Mouse (Mus musculus) lung, postnatal 4 days (tissue): ENCODE data around the gene Prickle2.

Experiments
- DNase-seq, 2 experiments: peaks; one replicate each; pipeline ENCODE4 v3.0.0; 2021

Gene Prickle2

DNA sequence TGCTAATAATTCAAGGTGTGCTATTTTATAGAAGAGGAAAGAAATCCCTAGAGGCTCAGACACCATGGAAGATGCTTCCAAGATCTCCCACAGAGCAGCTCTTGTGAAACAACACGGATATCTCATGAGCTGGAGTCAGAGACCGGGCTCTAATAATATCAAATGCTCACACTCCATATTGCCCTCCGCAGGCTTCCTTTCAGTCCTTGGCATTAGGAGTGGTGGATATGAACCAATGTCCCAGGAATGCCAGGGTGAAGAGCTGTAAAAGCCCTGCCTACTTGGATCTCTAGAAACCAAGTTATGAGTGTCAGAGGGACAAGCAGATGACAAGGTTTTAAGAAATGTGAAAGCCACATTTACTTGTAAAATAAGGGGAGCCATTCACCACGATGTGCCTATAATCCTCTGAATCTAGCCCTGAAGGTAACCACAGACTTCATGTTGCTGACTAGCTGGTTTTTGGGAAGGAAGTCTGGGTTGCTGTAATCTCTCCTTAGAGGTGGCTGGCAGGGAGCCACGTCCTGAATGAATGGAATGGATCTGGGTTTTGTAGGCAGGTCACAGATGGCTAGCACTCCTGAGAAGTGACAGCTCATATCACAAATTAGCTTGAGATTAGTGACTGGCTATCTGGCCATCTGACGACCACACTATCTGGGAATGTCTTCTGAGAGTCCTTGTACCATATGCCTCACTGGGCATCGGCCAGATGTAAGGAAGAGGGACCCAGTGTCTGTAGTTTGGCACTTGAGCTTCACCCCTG, 278.4 kb downstream of the Prickle2 start:
- no peak for DNase-seq

DNA sequence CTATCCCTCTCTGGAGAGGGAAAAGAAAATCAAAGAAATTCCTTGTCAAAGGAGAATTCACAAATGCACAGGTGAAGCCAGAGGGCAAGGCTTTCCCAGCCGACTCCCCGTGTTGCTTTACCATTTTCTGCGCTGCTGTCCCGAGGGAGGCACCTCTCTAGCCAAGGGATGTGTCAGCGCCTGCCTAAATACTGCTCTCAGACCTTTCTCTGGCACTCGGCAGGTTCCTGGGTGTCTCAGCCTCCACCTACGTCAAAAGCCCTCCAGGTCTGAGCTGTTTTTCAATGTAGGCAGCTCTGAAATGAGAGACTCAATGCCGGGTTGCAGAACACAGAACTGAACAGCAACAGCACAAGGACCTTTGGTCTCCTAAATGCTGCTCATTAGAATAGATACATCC, 280.1 kb downstream of the Prickle2 start:
- no peak for DNase-seq

DNA sequence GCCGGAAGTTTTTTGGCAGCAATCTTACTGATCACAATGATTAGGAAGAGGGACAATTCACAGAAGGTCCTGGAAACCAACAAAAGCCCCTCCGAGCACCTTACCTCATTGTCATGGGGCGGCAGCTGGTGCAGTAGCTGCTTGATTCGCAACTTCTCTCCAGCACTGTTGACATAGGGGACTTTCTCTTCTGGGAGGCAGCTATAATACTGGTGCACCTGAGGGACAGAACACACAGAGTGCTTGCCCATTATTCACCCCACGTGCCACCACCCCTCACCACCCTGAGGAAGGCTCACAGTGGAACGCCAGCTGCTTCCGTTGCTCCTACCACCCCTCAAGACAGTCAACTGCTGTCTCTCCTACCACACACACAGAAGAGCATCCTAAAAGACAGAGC, 280.5 kb downstream of the Prickle2 start:
- DNase-seq: no peak

DNA sequence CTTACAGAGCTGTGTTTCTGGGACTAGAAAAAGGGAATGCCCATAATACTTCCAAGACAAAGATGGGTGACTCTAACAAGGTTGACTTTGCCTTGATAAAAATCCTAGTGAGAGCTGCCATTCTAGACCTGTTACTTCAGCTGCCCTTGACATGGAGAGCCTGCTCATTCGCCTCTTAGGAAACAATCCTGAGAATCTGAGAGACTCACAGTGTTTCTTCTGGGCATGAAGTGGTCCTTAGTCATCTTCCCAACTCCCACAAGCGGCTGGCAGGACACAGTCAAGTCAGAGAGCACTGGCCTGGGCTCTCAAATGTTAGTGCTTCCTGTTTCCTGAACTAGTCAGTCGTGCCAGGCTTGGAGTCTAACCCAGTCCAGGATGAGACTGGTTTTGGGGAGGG, 281.0 kb downstream of the Prickle2 start:
- peak in 1 of 2 experiments; percentile 29 for DNase-seq

DNA sequence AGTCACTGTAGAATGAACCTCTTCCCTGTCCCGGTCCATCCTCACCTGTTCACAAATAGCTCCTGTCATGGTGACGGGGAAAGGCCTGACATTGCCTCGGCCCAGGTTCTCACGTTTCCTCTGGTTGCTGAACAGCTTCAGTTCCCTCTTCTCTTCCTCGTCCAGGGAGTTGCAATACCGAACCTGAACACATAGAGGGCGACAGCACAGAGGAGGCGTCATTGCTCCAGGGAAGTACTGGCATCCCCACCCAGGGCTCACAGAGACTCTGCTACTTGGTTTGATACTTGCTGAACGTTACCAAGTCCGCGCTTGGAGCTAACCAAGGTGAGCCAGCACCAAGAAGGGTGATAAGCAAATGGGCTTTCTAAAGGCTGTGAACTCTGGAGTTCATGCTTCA, 283.7 kb downstream of the Prickle2 start:
- DNase-seq: peak; percentile 43 to 63

DNA sequence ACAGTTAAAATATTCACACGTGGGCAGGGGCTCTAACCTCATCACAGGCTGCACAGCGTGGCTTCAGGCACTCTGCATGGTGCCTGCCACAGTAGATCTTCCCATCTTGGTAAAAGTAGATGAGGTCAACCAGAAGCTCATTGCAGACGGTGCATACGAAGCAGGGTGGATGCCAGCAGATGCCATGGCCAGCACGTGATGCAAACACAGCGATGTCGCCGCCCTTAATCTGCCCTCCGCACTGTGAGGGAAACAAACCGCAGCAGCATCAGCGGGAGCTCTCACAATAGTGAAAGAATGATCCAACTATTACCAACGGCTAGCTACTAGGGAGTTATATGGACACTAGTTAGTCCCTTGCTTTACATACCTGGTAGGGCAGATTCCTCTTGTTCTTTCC, 285.8 kb downstream of the Prickle2 start:
- no peak for DNase-seq

DNA sequence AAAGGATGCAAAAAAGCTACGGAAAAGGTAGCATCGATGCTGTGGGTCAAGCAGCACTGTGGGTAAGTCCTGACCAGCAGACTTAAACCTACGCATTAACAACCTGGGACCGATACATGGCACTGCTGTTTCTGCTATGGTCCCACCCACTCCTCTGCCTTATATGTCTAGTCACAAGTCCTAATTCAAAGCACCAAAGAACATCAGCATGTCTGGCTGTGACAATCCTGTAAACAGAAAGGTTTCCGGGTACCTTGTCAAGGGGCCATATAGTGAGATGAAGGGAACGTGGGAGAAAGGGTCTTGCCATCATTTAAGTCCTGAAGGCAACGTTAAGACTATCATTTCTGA, 290.6 kb downstream of the Prickle2 start:
- DNase-seq: no peak

DNA sequence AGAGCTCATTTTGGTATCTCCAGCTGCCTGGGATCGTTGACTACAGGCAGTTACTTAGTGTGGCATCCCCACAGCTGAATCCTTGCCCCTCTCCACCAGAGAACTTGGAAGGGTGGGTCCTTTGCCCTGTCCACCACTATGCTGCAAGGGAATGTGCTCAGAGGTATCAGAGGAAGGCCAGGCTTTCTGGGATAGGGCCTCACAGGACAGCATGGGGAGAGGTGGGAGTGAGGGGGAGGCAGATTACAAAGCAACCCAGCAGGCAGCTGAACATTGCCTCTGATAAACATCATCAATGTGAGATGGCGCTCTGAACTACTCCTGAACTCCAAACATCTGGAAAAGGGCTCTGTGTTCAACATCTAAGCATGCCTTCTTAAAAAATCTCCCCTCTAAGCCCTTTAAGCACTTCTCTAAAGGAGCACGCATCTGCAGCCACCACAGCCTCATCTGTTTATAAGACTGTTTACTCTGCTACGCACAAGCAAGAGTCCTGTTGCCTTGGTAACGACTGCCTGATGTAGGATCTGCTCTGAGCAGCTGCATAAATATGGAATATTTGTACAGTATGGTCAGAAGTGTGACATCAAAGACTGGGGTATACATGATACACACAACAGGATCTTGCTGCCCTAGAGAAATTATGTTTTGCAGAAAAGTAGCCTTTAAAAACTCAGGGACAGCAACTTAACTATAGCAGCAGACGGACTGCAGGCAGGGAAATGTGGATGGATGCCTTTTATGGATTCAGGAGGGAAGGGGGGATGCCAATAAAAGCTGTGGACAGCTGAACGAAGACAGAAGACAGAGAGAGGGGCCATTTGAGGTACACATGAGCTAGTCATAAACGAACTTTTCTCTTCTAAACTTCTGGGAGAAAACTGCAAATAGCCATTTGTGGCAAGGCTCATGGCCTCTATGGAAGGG, 291.2 kb downstream of the Prickle2 start:
- peak; percentile 45 to 55 for DNase-seq

DNA sequence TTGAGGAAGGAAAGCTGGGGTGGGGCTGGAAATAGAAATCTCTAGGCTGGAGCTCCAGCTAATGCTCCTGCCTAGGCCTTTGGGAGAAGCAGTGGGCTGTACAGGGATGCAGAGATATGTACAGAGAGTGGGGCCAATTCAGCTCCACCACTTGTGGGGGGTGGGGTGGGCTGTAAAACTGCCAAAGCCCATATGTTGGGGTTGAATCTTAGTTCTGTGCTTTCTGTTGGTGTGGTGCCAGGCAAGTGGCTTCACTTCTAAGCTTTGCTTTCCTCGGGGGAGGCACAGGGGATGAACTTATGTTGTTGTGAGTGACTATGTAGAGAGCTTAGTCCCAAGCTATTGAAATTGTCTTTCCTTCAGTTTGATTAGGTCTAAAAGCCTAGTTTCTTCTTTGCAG, 292.0 kb downstream of the Prickle2 start:
- no peak for DNase-seq

DNA sequence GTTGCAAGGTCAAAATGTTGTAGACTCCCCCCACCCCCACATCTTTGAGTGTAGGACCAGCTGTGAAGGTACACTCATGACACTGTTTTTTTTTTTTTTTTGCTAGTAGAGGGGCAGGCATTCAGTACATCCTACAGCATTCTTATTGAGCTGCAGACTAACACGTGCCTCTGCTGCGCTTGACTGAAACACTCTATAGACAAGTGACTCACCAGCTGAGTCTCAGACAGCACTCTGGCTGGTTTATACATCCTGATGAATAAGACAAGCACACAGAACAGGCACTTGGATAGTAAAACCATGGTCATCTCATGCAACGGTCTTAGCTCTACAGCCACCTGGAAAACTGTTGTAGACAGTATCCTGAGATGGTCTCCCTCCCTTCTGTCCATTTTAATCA, 296.2 kb downstream of the Prickle2 start:
- DNase-seq: no peak

DNA sequence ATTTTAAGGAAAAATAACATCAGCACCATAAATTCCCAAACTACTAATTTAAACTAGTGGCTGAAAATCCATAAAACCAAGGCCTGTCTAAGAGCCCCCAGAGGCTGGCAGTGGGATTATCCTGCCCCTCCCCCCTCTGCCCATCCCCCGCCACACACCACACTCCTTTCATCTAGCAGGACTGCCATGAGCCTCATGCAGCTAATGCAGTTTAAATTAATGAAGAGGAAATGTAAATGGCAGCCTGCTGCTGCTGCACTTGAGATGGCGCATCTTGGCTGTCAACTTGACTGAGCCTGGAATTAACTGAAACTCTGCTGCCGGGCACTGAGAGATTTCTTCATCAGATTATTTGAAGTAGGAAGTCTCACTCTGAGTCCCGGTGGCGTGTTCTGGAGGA, 298.7 kb downstream of the Prickle2 start:
- no peak for DNase-seq

DNA sequence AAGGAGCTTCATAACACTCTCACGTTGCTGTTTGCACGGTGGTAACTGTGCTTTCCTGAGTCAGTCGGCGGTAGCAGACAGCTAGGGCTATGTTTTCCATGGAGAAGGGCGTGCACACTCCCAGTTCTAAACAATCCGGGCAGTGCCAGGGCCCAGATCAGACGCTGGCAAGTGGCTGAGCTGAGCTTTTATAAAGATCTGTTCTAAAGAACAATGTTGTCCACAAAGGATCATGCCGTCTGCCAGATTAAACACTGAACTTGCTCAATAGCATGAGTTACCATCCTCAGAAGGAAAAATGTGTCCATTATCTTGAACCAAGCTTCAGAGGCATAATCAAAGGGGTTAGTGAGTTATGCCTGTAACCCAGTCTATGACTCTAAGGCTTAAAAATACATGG, 300.4 kb downstream of the Prickle2 start:
- no peak for DNase-seq

DNA sequence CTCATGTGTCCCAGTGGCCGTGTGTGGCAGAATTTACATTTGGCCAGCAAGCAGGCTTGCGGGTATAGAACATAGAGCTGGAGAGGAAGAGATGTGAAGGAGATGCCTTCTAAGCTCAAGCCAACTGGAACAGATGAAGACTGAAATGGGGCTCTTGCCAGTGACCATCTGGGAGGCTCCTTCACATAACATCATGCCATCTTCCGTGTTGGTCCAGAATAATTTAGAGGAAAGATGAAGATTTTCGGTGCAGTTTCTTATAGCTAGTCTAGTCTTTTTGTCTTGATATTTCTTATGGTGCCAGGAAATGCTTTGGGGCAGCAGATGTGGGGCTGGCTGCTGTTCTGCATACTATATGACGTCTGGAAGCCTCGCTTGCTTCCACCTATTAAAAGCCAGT, 308.1 kb downstream of the Prickle2 start:
- no peak for DNase-seq

DNA sequence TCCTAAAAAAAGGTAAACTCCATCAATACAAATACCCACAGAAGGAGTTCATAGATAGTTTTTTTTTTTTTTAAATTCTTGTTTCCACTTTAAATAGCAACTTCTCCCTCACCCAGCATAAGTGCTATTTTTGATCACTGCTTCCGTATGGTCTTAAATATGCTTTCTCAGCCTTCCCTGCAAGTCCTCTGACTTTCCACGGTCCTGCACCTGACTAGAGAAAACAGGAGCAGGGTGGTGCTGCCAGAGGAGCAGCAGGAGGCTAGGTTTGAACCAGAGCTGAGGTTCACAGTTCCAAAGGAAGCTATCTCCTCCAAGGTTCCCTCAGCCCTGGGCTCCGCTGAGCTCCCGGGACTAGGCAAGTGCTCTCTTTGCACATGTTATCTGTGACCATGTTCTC, 310.4 kb downstream of the Prickle2 start:
- no peak for DNase-seq

DNA sequence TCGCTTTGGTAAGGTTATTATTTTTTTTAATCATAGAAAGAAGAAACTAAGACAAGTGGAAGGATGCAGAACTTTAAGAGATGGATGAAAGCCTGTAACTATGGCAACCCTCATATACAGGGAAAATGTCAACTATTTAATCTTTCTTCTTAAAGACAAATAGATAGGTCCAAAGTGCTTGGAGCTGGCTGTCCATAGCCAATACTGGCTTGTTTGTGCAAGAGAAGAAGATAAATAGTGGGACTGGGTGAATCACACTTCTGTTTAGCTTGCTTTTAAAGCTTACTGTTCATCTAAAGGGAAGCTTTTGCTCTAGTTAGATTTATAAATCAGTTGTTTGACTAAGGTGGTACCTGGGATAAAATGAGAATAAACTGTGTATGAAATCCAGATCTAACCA, 310.8 kb downstream of the Prickle2 start:
- DNase-seq: no peak

DNA sequence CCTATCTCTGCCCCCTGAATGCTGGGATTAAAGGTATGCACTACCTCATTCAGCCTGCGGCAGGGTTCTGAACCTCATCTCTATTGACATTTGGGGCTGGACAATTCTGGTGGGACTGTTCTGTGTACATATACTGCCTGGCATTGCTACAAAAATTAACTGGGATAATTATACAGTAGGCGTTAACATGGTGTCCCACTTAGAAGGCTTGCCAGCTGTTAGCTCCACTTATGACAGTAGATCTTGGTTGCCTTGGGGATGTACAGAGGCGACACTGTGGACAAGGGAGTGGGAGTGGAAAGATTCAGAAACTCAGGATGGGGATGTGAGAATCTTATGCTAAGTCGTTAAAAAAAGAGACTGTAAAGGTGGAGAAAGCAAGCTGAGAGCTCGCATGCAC, 311.3 kb downstream of the Prickle2 start:
- no peak for DNase-seq

DNA sequence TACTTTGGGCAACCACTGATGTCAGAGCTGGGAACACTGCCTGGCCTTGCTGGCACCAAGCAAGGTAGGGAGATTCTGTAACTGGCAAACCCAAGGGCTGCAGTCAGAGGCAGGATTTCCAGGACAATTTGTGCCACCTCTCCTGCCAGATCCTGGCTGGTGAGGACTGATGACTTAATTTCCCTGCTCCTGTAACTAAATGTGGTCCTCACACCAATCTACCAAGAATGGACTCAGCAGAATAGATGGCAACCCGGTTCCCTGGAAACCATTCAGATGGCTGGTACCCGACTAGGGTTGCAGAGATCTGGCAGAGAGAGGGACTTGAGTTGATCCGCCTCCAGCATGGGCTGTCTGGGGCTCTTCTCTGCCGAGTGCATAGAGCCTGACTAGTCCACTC, 315.6 kb downstream of the Prickle2 start:
- no peak for DNase-seq

DNA sequence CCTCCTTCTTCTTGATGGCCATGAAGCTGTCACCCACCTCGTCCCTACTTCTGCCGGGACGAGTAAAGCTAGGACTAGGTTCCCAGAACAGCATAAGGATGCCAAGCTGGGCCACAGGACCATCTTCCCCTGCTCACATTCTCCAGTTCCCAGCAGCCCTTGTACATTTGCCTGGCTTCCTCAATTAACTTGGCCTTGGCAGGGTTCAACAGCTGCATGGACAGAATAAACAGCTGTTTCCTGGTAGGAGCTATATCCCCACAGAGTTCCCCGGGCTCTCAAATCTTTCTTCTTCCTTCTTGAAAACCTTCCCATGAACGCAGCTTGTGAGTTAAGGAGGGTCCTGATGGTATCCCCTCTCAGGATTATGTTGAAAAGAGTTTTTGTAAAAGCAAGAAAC, 317.3 kb downstream of the Prickle2 start:
- peak in 1 of 2 experiments; percentile 12 for DNase-seq

DNA sequence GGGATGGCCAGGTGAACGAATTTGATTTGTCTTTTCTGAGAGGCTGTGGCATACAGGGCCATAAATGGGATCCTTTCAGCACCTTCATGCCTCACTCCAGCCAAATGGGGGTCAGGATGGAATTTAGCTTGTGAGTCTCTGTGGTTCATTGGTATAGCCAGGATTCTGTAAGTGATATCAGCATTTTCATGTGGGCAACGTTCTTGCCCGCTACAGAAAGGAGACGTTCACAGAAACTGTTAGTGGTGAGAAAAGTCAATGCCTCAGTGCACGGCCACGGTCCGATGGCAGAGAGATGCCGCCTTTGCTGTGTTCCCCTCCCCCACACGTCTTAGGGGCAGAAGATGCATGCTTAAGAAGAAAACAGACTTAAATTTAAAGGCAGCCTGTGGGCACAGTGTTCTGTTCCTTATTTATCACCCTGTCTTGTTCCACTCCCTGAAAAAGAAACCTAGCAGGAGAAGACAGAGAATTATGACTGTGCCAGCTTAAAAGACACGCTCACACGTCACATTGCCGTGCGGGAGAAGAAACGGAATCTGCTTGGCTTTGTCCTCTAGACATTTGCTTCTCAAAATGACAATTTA, 322.7 kb downstream of the Prickle2 start:
- DNase-seq: no peak

DNA sequence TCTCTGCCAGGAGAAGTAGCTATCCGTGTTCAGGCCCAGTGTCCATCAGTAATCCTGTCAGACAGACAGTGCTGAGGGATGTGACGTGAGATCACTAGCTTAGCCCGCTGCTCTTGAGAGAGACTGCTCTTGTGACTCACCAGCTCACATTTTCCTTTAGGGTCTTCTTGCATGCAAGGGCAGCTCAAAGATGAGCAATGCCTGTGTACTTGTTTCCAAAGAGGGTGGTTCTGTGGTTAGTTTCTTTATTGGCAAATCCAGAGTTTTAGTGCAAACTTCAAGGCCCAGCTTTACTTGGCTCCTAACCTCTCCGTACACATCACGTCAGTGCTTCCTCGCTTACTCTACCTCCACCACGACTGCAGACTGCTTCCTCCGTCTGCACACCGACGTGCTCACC, 324.9 kb downstream of the Prickle2 start:
- DNase-seq: no peak

DNA sequence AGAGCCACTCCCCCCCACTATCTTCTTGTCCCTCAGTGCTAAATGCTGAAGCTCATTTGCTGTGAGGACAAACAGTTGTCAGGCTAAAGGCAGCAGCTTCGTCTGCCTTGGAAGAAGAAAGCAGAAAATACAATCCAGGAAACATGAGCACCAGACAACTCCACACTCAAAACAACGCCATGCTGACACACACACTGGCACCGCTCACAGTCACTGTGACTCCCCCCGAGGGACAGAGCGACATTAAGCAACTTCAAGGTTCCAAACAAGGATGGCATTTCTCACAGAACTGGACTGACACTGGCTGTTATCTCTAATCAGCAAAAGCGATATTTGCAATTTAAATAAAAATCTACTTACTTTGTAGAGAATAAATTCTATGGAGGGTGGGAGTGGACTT, 331.1 kb downstream of the Prickle2 start:
- DNase-seq: no peak

DNA sequence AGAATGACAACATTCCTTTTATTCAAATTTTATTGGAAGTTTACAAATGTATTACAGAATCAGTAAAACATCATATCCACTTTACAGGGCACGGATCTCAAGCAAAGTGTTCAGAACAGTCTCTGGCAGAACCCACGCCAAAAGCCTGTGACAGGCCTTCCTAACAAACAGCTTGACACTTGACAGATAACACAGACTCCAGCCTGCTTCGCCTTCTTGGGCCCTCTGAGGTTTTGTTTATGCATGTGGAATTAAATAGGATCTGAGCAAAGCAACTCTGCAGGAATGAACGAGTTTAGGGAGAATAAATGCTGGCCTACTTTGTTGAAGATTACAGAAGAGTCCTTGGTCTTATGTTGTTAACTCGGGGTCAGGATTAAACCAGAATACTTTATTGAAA, 335.1 kb downstream of the Prickle2 start:
- DNase-seq: peak in 1 of 2 experiments; percentile 36

DNA sequence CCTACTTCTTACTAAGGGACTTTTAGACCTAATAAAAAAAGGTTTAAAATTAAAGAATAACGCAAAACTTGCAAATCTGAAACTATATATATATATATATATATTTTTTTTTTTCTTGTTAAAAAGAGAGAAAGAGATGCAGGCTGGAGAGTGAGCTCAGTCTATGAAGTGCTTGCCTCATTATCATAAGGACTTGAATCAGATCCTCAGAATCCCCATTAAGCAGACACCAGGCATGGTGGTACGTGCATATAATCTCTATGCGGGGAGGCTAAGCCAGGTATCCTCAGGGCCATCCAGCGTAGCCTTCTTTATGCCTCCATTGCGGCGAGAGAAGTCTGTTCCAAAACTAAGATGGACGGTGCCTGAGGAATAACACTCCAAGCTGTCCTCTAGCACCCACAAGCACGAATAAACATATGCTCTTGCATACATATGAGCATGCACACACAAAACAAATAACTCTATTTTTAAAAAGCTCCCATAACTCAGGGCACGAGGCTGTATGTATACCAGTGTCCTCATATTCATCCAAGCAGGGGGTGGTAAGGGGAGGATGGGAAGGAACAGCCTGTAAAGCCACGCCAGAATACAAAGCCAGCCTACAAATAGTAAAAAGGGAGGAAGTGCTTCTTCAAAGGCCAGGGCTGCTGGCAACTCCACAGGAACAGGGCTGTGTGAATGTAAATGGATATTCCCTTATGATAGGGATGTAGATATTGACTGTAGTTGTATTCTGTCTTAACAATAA, 358.5 kb downstream of the Prickle2 start:
- DNase-seq: no peak
